Mouse (Mus musculus) mouse embryonic stem cell (cell line): ENCODE data around the gene Cilp.

Source experiments
- in situ Hi-C, 2 experiments: fragments of 300-500 bp; cut with MboI; formaldehyde crosslinking; loops; 1 replicate in 1 of 2; 3 replicates in 1 of 2; pipeline ENCODE4 v1.14.3; 2019 to 2020; ENCODE audit warnings: low sequenced_read_pairs in 2 of 2, low pct_unique_long_range_greater_than_20kb in 1 of 2, mixed read lengths in 1 of 2; ENCODE audit not compliant: unreplicated experiment in 1 of 2

Gene Cilp

GRCm38 (mm10) chr9:65243249-65243648, 21.7 kb upstream of the Cilp start:
- in situ Hi-C loops = loop anchor here in 1 of 2 experiments (5.0 kb wide), 1 partner anchor 34 kb away; no protein-coding TSS in a partner anchor

GRCm38 (mm10) chr9:65244036-65244806, 20.8 kb upstream of the Cilp start:
- in situ Hi-C loops = loop anchor here in 1 of 2 experiments (5.0 kb wide), 1 partner anchor 33 kb away; no protein-coding TSS in a partner anchor

DNA sequence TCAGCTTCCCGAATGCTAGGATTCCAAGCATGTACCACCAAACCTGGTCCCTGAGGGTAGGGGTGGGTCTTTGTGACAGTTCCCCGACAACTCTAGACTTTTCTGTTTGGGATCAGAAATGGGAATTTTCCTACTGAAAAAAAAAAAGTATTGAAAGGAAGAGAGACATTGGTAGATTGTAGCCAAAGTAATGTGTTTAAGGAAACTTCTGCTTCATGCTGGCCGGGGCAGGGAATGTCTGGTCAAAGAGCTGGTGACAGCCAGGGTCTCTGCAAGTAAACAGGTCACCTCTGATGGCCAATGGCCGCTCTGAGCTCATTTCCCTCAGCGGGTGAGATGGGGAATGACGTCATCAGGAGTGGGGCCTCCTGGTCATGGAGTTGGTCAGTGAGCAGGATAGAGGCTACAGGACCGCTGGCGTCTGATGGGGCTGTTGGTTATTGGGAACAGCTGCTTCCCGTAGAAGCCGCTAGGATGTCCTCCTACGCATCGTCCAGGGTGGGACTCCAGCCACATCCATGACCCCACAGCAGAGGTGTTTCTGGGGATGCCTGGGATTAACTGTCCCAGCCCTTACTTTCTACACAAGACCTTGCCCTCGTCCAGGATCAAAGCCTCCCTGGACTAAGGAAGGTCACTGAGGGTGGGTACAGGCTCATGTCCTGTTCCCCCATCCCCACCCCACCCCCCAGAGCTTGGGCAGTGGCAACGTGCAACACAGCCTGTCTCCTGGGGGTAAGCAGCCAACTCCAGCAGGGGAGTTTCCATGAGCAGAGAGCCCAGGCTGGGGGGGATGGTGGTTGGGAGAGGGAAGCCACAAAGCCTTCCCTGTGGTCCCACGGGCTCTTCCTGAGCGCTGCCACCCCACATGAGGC, 17.2 kb upstream of the Cilp start:
- in situ Hi-C loops = no loop called here

DNA sequence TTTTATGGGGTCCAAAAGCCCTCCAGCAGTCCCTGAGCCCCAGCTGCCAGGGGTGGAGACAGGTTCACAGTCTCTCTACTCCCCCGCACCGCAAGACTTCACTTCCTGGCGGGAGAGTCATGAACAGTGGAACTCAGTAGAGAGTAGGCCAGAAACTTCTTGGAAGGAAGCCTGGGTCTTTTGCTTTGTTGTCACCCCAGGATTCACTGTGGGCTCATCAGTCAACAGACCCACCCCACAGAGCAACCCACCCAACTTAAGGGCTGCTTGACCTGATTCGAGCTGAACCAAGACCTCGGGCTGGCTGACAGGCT, 16.6 kb upstream of the Cilp start:
- in situ Hi-C loops = no loop called here

DNA sequence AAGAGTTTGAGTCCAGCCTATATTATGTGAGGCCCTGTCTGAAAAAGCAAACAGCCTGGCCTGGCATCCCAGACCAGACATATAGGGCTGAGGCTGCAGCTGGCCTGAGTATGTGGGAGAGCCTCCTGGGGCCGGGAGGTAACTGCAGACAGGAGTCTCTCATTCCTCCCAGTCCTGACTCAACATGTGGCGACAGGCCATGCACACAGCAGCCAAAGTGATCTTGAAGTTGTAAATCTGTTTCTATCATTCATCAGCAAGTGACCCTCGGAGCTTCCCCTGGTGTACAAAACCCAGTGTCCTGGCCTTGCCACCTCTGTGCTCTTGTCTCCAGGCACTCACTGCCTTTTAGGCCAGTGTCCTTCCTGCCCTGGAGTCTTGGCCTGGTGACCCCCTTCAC, 13.0 kb upstream of the Cilp start:
- in situ Hi-C loops = no loop called here

DNA sequence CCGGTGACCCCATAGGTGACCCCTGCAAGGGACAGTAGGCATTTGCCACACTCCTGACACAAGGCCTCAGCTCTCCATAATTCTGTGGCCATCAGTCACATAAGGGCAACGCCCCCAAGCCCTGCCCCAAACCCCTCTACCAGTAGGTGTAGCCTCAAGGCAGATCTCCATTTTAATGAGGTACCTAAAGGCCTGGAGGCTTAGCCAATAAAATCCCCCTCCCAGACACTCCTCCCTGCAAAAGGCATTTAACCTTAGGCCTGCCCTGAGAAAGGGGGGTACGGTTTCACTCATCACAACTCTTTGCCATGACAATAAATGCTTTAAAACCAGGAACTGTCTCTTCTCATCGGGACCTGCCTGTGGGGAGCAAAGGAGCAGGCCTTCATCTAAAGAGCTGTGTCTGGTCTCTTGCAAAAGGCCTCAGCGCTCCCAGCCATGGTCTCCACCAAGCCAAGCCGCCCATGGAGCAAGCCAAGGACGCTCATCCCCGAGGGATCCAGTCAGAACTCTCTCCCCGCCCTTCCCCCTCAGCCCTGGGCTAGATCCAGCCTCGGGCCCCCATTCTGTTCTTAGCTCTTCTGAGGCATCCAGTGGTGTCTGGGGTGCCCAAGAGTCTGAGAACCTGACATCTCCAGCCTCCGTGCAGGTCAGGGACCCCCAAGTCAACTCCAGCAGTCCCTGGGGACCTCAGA, 8.9 kb upstream of the Cilp start:
- in situ Hi-C loops = no loop called here

GRCm38 (mm10) chr9:65257218-65257910, 7.6 kb upstream of the Cilp start:
- in situ Hi-C loops = no loop called here

DNA sequence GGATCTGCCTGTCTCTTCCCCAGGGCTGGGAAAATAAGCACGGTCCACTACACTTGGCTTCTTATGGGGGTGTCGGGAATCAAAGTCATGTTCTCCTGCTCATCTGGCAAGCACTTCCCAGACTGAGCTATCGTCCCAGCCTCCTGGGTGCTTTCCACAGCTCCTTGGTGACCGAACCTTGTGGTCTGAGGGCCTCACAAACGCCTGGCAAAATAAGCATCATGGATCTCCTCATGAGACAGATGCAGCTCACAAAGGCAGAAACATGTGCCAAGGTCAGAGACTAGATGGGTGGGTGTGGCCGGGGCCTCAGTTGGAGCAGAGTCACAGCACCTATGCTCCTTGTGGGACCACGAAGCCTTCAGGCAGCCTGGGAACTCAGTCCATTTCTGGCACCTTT, 5.6 kb upstream of the Cilp start:
- in situ Hi-C loops = no loop called here

- in situ Hi-C loops = no loop called here
Measured at GRCm38 (mm10) chr9:65261591-65262230, 3.3 kb upstream of the Cilp start.

GRCm38 (mm10) chr9:65262641-65263120, 2.3 kb upstream of the Cilp start:
- in situ Hi-C loops = no loop called here

DNA sequence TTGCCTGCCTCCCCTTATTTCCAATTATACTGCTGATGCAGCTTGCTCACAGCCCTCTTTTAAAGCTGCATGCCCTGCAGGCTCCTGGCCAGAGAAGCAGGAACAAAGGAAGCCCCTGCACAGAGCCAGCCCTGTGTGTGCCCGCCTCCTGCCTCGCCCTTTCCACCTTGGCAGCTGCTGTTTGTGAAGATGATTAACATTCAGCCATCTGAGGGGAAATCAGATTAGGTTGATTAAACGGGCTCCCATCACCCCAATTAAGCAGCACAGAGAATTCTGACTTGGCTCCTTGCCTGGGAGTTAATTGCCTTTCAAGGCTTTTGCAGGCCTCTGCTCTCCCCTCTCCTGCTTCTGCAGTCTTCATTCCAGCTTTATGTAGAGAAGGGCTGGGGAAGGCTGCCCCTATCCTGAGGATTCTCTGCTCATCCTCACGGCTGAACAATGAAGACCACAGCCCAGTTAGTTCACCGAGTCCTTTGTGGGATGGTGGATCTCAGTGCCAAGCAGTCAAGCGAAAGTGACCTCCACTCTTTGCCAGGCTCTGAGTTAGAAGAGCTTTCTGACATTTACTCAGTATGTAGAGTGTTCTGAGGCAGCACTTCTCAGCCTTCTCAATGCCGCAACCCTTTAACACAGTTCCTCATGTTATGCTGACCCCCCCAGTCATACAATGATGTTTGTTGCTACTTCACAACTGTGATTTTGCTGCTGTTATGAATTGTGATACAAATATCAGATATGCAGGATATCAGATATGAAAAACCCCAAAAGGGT, 2.9 kb downstream of the Cilp start:
- in situ Hi-C loops = no loop called here

DNA sequence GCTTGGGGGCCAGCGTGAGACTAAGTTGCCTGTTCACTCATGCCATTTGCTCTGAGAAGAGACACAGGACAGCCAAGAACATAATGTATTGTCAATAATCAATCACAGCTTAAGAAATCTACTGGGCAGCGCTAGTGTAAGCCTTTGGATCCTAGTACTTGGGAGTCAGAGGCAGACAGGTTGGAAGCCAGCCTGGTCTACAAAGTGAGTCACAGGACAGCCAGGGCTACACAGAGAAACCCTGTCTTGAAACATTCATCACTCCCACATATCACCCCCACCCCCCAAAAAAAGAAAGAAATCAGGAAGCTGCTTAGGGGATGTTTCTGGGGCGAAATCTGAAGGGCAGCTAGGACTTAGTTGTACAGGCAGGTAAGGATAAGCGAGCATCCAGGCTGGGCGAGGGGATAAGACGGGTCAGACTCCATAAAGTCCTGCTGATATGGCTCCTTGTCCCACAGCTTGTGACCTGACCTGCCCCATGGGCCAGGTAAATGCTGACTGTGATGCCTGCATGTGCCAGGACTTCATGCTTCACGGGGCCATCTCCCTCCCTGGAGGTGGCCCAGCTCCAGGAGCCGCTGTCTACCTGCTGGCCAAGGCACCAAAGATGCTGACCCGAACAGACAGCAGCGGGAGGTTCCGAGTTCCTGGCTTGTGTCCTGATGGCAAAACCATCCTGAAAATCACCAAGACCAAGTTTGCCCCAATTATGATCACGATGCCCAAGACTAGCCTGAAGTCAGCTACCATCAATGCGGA, 8.2 kb downstream of the Cilp start:
- in situ Hi-C loops = no loop called here

GRCm38 (mm10) chr9:65273873-65274272, 8.9 kb downstream of the Cilp start:
- in situ Hi-C loops = no loop called here

DNA sequence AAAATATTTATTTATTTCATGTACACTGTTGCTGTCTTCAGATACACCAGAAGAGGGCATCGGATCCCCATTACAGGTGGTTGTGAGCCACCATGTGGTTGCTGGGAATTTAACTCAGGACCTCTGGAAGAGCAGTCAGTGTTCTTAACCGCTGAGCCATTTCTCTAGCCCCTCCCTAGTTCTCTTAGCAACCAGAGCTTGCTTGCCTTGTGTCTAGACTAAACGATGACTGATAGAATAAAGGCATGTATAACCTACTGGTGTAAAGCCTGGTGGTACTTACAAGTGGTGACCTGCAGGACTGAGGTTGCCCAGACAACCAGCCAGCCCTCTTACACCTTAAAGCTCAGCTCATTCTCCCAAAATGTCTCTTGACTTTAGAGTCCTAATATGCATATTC, 9.9 kb downstream of the Cilp start:
- in situ Hi-C loops = loop anchor here in 1 of 2 experiments (5.0 kb wide), 1 partner anchor 33 kb away; no protein-coding TSS in a partner anchor

DNA sequence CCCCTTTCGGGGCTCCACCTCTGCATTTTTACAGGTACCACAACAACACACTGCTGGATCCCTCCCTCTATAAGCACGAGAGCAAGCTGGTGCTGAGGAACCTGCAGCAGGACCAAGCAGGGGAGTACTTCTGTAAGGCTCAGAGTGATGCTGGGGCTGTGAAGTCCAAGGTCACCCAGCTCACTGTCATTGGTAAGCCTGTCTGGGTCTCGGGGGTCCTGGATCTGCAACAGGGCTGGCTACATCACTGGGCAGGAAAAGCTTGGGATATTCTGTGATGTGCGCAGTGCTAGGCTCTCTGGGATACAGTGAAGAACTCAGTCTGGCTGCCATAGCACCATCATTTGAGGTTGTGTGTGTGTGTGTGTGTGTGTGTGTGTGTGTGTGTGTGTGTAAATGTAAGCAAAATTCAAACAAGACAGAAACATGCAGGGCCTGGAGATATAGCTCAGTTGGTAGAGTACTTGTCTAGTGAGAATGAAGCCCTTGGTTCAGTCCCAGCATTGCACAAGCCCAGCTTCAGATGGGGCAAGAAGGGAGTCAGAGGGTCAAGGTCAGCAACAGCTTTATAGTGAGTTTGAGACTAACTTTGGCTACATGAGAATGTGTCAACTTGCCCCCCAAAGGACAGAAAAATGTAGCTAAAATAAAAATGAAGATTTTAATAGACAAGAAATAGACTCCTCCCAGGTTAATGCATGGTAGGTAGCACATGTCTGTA, 11.0 kb downstream of the Cilp start:
- in situ Hi-C loops = loop anchor here in 1 of 2 experiments (5.0 kb wide), 1 partner anchor 34 kb away; no protein-coding TSS in a partner anchor

DNA sequence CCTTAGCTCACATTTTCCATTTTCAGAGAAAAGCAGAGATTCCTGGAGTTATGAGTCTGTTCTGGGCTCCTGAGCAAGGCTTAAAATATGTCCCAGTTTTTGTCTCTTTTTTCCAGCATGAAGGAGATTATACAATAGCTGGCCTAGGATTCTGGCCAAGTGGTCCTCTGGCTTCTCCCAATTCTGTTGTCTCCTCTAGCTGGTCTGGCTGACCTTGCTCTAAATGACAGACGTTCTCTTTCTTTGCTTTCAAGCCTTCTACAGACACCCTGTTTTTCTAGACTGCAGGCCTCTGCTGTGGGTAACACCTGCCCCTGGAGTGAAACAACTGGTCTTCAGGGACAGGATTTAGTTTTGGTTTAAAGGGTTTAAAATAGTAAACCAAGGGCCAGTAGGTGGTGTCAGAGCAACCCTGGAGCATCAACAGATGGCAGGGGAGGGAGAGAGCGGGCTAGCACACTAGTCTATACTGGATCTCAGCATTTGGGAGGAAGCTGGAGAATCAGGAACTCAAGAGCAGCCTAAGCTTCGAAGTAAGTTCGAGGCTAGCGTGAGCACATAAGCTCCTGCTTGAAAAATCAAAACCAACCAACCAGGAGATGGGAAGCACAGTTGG, 16.7 kb downstream of the Cilp start:
- in situ Hi-C loops = no loop called here
